Mouse (Mus musculus): ENCODE measurements around the gene Plekhg3. TPM values are rescaled to one million over a fixed set of nuclear protein-coding genes. Genes with fewer than 3 reads are reported as not detected.
A peak's percentile ranks its signal among the peaks of the same experiment; 100 is the strongest.

Gene Plekhg3
- total RNA-seq, 2 experiments from 2014 or later = 22.7 to 24.6 TPM

DNA sequence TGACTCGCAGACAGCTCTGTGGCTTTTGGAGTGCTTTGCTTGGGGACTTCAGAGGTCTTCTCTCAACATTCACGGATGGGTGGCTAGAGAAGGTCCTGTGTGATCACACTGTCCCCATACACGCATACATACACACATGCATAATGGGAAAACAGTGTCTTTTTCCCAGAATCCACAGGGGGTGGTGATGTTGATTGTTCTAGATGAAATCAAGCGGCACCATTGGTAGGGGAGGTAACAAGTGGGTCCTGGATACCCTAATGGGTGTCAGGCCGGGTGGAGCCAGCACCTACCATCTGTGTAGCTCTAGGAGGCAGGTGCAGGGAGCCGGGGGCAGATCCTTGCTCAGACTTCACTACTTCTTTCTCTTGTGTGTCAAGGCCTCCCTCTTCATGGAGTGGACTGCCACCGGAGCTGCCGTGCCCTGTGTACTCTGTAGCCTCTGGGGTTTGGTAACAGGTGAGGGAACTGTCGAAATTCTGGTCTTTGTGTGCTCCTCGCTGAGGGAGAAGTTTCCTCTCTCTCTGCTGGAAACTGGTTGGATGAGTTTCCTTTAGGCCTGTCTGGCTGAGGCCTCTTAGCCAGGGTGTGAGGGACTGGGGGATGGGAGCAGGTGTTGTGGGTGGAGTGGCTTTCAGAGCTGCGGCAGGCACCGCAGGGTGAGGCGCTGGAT lies 16.9 kb downstream of the Plekhg3 start:
- intact Hi-C loops (cut with DNase I) = no loop called here
- DNase-seq = peak in 1 of 2 experiments; percentile 32

- intact Hi-C loops (cut with DNase I) = no loop called here
- DNase-seq = no peak
These were observed 17.4 kb downstream of the Plekhg3 start for GRCm38 (mm10) chr12:76548082-76548423.

DNA sequence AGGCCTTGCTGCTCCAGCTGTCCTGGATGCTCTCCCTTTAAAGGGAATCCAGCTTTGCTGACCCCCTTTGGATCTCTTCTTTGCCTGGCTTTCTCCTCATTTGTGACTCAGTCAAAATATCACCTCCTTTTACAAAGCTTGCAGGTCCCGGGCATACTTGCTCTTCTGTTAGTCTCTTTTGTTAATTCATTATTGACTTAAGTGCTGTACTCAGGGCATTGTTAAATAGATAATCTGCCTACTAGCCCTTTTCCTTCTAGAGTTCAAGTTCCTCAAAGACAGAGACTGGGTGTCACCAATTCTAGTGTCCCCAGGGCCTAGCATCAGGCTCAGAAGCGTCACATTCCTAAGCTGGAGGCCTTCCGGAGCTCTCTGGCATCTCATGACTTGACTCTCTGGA lies 18.5 kb downstream of the Plekhg3 start:
- intact Hi-C loops (cut with DNase I) = no loop called here
- DNase-seq = no peak

DNA sequence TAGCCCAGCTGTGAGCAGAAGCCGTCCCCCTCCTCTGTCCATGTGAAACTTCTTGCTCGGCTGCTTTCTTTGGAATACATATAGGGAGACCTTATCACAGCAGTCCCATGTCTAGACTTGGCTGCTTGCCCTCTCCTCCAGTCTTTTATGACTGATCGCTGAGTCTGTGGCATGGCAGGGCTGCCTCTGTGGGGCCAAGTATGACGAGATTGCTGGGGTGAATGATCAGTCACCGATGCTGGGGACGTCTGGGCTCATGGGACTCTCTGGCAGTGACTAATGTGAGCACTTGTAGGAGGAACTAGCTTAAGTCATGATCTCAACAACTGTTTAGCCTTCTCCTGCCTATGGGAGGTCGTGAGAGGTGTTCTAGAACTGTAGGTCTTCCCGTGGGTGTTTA lies 21.6 kb downstream of the Plekhg3 start:
- intact Hi-C loops (cut with DNase I) = no loop called here
- peak; percentile 77 to 83 for DNase-seq

- DNase-seq = no peak
- intact Hi-C loops (cut with DNase I) = no loop called here
These were observed 22.3 kb downstream of the Plekhg3 start for GRCm38 (mm10) chr12:76552958-76553357.

DNA sequence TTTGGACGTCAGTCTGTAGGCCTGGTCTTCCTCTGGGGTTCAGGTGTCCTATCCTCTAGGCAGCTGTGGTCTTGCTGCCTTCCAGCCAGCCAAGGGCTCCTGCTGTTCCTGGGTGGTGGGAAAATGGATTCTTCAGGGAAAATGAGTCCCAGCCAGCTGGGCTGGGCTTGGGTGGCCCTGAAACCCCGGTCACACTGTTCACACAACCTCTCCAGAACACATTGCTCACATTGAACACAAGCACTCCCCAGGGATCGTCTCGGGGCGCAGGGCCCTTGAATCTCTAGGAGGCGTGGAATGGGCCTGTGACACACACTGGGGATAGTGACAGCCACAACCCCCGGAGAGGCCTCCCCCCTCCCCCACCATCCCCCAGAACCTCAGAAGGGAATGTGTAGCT lies 23.2 kb downstream of the Plekhg3 start:
- intact Hi-C loops (cut with DNase I) = no loop called here

GRCm38 (mm10) chr12:76554392-76554791 lies 23.7 kb downstream of the Plekhg3 start:
- DNase-seq = peak in 1 of 2 experiments; percentile 41
- intact Hi-C loops (cut with DNase I) = no loop called here

More for the DNA sequence above, 23.2 kb downstream of the Plekhg3 start:
- DNase-seq = peak; percentile 62 to 63

- intact Hi-C loops (cut with DNase I) = no loop called here
- no peak for DNase-seq
These were observed 24.2 kb downstream of the Plekhg3 start for GRCm38 (mm10) chr12:76554871-76555386.

DNA sequence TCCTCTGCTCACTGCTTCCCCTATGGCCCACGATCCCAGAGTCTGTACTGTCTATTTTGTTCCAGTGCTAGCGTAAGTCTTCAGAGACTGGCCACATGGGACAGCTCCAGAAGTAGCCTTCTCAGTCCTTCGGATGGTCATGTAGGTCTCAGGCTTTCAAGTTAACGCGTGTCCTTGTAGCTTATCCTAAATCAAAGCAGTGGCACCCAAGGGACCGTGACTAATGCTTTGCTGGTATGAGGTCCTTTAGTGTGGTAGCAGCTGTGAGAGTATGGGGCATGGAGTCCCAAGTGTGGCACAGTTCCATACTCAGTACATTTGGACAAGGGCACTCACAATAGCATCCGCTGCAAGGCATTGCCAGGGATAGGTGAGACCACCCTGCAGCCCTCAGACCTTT lies 25.5 kb downstream of the Plekhg3 start:
- no peak for DNase-seq
- intact Hi-C loops (cut with DNase I) = no loop called here

DNA sequence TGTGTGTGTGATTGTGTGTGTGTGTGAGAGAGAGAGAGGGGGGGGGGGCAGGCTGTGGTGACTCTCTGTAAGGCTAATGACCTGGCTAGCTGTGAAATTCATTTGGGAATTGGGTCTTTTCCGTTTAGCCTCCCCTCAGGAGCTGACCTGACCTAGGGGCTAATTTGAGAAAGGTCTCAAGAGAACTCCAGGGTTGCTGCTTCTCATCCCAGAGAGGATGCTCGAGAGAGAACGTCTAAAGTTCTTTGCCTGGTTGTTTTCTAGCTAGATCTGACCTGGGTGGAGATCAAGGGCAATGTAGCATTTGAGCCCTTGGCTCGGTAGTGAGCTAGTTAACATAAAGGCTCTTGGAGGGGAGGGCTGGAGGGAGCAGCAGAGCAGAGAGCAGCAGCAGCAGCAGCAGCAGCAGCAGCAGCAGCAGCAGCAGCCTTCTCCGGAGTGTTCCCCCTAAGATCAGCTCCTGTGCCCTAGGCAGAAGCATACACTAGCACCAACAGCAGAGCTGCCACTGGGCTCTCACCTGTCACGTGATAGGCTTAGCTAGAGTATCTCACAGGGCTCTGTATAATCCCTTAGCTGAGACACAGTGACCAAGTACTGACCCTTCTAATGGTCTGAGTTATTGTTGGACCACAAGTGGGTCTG lies 26.2 kb downstream of the Plekhg3 start:
- no peak for DNase-seq
- intact Hi-C loops (cut with DNase I) = no loop called here

- DNase-seq = no peak
- intact Hi-C loops (cut with DNase I) = no loop called here
These were observed 27.5 kb downstream of the Plekhg3 start for GRCm38 (mm10) chr12:76558206-76558605.

GRCm38 (mm10) chr12:76562196-76562595 lies 31.5 kb downstream of the Plekhg3 start:
- intact Hi-C loops (cut with DNase I) = no loop called here
- DNase-seq = no peak

DNA sequence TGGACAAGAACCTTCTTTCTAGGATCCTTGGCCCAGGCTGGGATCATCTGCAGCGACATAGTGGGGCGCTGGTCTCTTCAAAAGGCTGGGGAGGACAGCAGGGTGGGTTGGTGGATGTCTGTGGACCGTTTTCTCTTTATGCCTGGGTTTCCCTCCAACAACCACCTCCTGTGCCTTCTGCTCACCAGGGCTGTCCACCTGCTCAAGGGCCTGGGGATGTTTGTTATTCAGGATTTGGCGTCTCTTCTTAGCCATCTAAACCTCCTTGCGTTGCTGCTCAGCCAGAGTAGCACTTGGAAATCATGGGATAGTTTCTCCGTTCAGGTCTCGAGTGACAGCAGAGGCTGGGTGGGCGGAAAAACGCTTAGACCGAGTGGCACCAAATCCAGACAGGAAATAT lies 35.6 kb downstream of the Plekhg3 start:
- no peak for DNase-seq
- intact Hi-C loops (cut with DNase I) = no loop called here

- DNase-seq = no peak
- intact Hi-C loops (cut with DNase I) = no loop called here
These were observed 39.7 kb downstream of the Plekhg3 start for GRCm38 (mm10) chr12:76570221-76570940.

DNA sequence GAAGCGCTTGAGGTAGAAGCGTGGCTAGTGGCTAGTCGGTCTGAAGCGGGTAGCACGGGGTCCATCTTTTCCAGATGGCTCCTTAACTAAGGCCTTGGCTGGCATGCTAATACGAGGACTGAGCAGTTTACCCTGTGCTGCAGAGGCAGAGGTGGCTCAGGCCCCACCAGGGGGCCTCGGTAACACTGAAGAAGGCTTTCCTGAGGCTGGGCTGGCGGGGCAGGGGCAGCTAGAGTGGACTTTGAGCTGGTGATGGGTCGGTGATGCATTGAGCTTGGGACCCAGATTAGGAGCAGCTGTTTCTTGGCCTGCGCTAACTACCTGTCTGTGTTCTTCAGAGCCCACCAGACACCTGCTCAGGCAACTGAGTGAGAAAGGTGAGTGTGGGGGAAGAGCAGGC lies 40.6 kb downstream of the Plekhg3 start:
- DNase-seq = no peak
- intact Hi-C loops (cut with DNase I) = no loop called here

GRCm38 (mm10) chr12:76572261-76573251 lies 41.9 kb downstream of the Plekhg3 start:
- DNase-seq = no peak
- intact Hi-C loops (cut with DNase I) = no loop called here

- intact Hi-C loops (cut with DNase I) = no loop called here
- DNase-seq = no peak
These were observed 42.7 kb downstream of the Plekhg3 start for GRCm38 (mm10) chr12:76573381-76573780.

- DNase-seq = no peak
- intact Hi-C loops (cut with DNase I) = no loop called here
These were observed 44.1 kb downstream of the Plekhg3 start for GRCm38 (mm10) chr12:76574815-76575214.

- intact Hi-C loops (cut with DNase I) = no loop called here
- DNase-seq = no peak
These were observed 45.4 kb downstream of the Plekhg3 start for GRCm38 (mm10) chr12:76576061-76576460.

DNA sequence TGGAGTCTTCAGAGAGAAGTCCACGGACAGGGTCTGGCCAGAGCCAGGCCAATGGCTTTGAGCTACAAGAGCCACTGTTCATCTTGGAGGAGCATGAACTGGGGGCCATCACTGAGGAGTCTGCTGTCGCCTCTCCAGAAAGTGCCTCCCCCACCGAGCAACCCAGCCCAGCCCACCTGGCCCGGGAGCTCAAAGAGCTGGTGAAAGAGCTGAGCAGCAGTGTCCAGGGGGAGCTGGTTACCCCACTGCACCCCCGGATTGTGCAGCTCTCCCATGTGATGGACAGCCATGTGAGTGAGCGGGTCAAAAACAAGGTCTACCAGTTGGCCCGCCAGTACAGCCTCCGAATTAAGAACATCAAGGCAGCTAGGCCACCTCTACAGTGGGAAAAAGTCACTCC lies 46.1 kb downstream of the Plekhg3 start:
- no peak for DNase-seq
- intact Hi-C loops (cut with DNase I) = no loop called here

- intact Hi-C loops (cut with DNase I) = no loop called here
- no peak for DNase-seq
These were observed 47.2 kb downstream of the Plekhg3 start for GRCm38 (mm10) chr12:76577858-76578257.

Measured in heart, postnatal 10 days (tissue).